Mouse (Mus musculus): ENCODE data around the gene Timeless. TPM values are rescaled to one million over a fixed set of nuclear protein-coding genes. Genes with fewer than 3 reads are reported as not detected.

The Timeless gene
- polyA plus RNA-seq, 1 experiment from 2014 or later: 71.2 TPM

DNA sequence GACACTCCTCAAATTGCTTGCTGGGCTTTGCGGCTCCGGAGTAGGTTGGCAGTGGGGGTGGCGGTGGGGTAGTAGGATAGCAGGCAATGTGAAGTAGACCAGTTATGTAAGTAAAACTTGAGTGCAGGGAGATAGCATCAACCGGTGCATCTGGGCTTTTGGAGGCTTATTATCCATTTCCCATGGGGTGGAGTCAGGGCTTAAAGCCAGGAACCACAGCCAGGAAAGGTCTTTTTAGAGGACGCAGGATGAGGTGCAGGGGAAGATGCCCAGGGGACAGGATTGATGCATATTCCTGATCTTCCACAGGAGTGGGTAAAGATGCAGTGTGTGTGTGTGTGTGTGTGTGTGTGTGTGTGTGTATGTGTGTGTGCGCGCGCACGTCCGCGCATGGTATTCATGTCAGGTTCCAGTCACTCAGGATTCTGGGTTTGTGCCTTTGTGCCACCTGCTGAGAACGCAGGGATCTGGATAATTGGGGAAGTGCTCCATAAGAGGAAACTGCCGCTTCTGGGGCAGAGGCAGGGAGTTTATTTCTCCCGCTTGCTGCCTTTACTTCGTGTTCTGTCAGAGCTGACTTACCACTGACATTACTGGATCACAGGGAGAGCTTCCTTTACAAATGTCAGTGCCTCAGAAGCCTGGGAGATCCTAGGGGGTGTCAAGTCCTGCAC is 6.1 kb downstream of the Timeless start:
- H3K36me3 ChIP-seq (ENCODE audit: control insufficient read depth, insufficient read depth, low read length): peaks cover 19% of the 10 kb centered on the region; the same call in 1 of the 2 replicates
- no peak overlapping the region; the same call in 1 of the 2 replicates for H3K9ac ChIP-seq (ENCODE audit: low read depth, low read length)
- peaks cover 20% of the 10 kb centered on the region for H3K4me1 ChIP-seq (replicated peaks; ENCODE audit: control insufficient read depth, insufficient read depth, low read length)
- DNase-seq (ENCODE audit: low spot score) (no peak), ATAC-seq (replicated peaks; ENCODE audit: low FRiP score) (no peak)
- 78% methylated on average over 15 of the region's 15 CpGs for WGBS
- H3K27ac ChIP-seq (ENCODE audit: low read depth, low read length): no peak overlapping the region; the same call in 1 of the 2 replicates
- no peaks in the 10 kb centered on the region for H3K27me3 ChIP-seq (replicated peaks; ENCODE audit: control insufficient read depth, insufficient read depth, low read length)
- no peak overlapping the region for H3K4me3 ChIP-seq (ENCODE audit: low read depth, low read length)
- no peaks in the 10 kb centered on the region for H3K9me3 ChIP-seq (ENCODE audit: control insufficient read depth, low read length)
- H3K4me2 ChIP-seq: no peak overlapping the region

DNA sequence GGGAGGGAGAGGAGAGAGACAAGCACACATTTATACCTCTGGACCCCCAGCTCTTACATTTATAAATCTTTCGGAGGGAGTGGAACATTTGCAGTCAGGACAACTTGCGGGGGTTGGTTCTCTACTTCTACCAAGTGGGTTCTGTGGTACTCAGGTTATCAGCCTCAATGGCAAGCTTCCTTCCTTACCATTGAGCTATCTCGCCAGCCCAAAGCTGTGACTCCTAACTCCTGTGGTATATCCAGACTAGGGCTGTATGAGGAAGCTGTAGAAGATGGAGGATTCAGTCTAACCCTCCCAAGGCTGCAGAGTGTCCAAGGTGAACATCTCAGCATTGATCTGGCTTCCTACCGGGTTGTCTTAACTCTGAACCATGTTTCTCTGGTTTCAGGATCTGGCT is 7.3 kb downstream of the Timeless start:
- no peak for DNase-seq (ENCODE audit: low spot score)
- Histone ChIP-seq H3K4me3 (ENCODE audit: low read depth, low read length) (no peak overlapping the region), H3K9me3 (ENCODE audit: control insufficient read depth, low read length) (no peaks in the 10 kb centered on the region), H3K4me1 (replicated peaks; ENCODE audit: control insufficient read depth, insufficient read depth, low read length) (peaks cover 16% of the 10 kb centered on the region), H3K9ac (ENCODE audit: low read depth, low read length) (no peak overlapping the region), H3K27ac (ENCODE audit: low read depth, low read length) (no peak overlapping the region), H3K36me3 (ENCODE audit: control insufficient read depth, insufficient read depth, low read length) (peaks cover 24% of the 10 kb centered on the region), H3K27me3 (replicated peaks; ENCODE audit: control insufficient read depth, insufficient read depth, low read length) (no peaks in the 10 kb centered on the region), H3K4me2 (no peak overlapping the region)
- 82% methylated on average over 4 of the region's 4 CpGs for WGBS
- no peak for ATAC-seq (replicated peaks; ENCODE audit: low FRiP score)

DNA sequence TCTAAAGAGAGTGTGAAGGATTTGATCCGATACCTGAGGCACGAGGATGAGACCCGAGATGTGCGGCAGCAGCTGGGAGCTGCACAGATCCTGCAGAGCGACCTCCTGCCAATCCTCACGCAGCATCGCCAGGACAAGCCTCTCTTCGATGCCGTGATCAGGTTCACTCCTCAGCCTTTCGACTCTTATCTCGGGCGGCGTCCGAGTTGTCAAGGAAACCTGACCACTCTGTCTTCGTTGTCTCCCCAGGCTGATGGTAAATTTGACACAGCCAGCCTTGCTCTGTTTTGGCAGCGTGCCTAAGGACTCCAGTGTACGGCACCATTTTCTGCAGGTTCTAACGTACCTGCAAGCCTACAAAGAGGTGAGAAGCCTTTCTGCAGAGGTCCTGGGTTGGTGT is 8.3 kb downstream of the Timeless start:
- Histone ChIP-seq H3K27ac (ENCODE audit: low read depth, low read length) (no peak overlapping the region), H3K9ac (ENCODE audit: low read depth, low read length) (no peak overlapping the region), H3K4me3 (ENCODE audit: low read depth, low read length) (no peak overlapping the region), H3K36me3 (ENCODE audit: control insufficient read depth, insufficient read depth, low read length) (peaks cover 26% of the 10 kb centered on the region), H3K9me3 (ENCODE audit: control insufficient read depth, low read length) (no peaks in the 10 kb centered on the region), H3K4me2 (no peak overlapping the region), H3K27me3 (replicated peaks; ENCODE audit: control insufficient read depth, insufficient read depth, low read length) (no peaks in the 10 kb centered on the region), H3K4me1 (replicated peaks; ENCODE audit: control insufficient read depth, insufficient read depth, low read length) (peaks cover 15% of the 10 kb centered on the region)
- ATAC-seq (replicated peaks; ENCODE audit: low FRiP score) (no peak), DNase-seq (ENCODE audit: low spot score) (no peak)
- WGBS: 61% methylated on average over 18 of the region's 18 CpGs

DNA sequence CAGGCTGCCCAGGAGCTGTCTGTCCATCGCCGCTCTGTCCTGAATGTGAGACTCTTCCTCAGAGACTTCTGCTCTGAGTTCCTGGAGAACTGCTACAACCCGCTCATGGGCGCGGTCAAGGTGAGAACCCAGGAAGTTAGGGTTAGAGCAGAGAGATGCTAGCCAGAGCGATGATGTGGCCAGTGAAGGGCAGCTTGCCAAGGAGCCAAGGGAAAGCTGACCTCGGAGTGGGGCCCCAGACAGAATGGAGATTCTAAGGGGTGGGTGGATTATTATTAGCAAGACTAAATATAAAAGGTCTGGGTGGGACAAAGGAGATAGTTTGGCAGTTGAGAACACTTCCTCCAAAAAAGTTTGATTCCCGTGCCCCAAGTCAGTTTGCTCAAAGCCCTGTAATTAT is 11.4 kb downstream of the Timeless start:
- no peak for ATAC-seq (replicated peaks; ENCODE audit: low FRiP score)
- Histone ChIP-seq H3K27ac (ENCODE audit: low read depth, low read length) (no peak overlapping the region), H3K4me2 (no peak overlapping the region), H3K27me3 (replicated peaks; ENCODE audit: control insufficient read depth, insufficient read depth, low read length) (no peaks in the 10 kb centered on the region), H3K36me3 (ENCODE audit: control insufficient read depth, insufficient read depth, low read length) (peaks cover 43% of the 10 kb centered on the region), H3K4me1 (replicated peaks; ENCODE audit: control insufficient read depth, insufficient read depth, low read length) (peaks cover 9% of the 10 kb centered on the region), H3K9me3 (ENCODE audit: control insufficient read depth, low read length) (no peaks in the 10 kb centered on the region), H3K9ac (ENCODE audit: low read depth, low read length) (no peak overlapping the region), H3K4me3 (ENCODE audit: low read depth, low read length) (no peak overlapping the region)
- no peak for DNase-seq (ENCODE audit: low spot score)
- WGBS: 95% methylated on average over 8 of the region's 8 CpGs

DNA sequence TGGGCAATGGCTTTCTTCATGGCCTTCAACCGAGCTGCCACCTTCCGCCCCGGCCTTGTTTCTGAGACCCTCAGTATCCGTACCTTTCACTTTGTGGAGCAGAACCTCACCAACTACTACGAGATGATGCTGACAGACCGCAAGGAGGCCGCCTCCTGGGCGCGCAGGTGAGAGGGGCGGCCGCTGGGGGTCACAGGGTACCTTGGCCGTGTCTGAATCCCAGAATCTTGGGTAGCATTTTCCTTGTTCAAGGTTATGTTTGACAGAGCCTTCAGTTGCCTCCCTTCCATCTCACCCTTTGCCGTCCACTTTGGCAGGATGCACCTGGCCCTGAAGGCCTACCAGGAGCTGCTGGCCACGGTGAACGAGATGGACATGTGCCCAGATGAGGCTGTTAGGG is 12.3 kb downstream of the Timeless start:
- DNase-seq (ENCODE audit: low spot score): no peak
- ATAC-seq (replicated peaks; ENCODE audit: low FRiP score): no peak
- Histone ChIP-seq H3K4me1 (replicated peaks; ENCODE audit: control insufficient read depth, insufficient read depth, low read length) (peaks cover 9% of the 10 kb centered on the region), H3K36me3 (ENCODE audit: control insufficient read depth, insufficient read depth, low read length) (peaks cover 47% of the 10 kb centered on the region), H3K9ac (ENCODE audit: low read depth, low read length) (no peak overlapping the region), H3K27ac (ENCODE audit: low read depth, low read length) (no peak overlapping the region), H3K4me2 (no peak overlapping the region), H3K9me3 (ENCODE audit: control insufficient read depth, low read length) (no peaks in the 10 kb centered on the region), H3K4me3 (ENCODE audit: low read depth, low read length) (no peak overlapping the region), H3K27me3 (replicated peaks; ENCODE audit: control insufficient read depth, insufficient read depth, low read length) (no peaks in the 10 kb centered on the region)
- 94% methylated on average over 15 of the region's 15 CpGs for WGBS

GRCm38 (mm10) chr10:128247020-128247732 is 15.3 kb downstream of the Timeless start:
- no peak overlapping the region for H3K9ac ChIP-seq (ENCODE audit: low read depth, low read length)
- H3K27ac ChIP-seq (ENCODE audit: low read depth, low read length): no peak overlapping the region
- DNase-seq (ENCODE audit: low spot score) (no peak), ATAC-seq (replicated peaks; ENCODE audit: low FRiP score) (no peak)
- H3K4me2 ChIP-seq: no peak overlapping the region
- no peaks in the 10 kb centered on the region for H3K4me1 ChIP-seq (replicated peaks; ENCODE audit: control insufficient read depth, insufficient read depth, low read length)
- no peaks in the 10 kb centered on the region for H3K27me3 ChIP-seq (replicated peaks; ENCODE audit: control insufficient read depth, insufficient read depth, low read length)
- WGBS: 84% methylated on average over 17 of the region's 17 CpGs
- no peaks in the 10 kb centered on the region for H3K9me3 ChIP-seq (ENCODE audit: control insufficient read depth, low read length)
- peaks cover 54% of the 10 kb centered on the region for H3K36me3 ChIP-seq (ENCODE audit: control insufficient read depth, insufficient read depth, low read length)
- no peak overlapping the region for H3K4me3 ChIP-seq (ENCODE audit: low read depth, low read length)

- Histone ChIP-seq H3K4me2 (no peak overlapping the region), H3K4me3 (ENCODE audit: low read depth, low read length) (no peak overlapping the region), H3K9me3 (ENCODE audit: control insufficient read depth, low read length) (no peaks in the 10 kb centered on the region), H3K36me3 (ENCODE audit: control insufficient read depth, insufficient read depth, low read length) (peaks cover 49% of the 10 kb centered on the region), H3K4me1 (replicated peaks; ENCODE audit: control insufficient read depth, insufficient read depth, low read length) (no peaks in the 10 kb centered on the region), H3K27me3 (replicated peaks; ENCODE audit: control insufficient read depth, insufficient read depth, low read length) (no peaks in the 10 kb centered on the region), H3K9ac (ENCODE audit: low read depth, low read length) (no peak overlapping the region), H3K27ac (ENCODE audit: low read depth, low read length) (no peak overlapping the region)
- ATAC-seq (replicated peaks; ENCODE audit: low FRiP score) (no peak), DNase-seq (ENCODE audit: low spot score) (no peak)
- 89% methylated on average over 13 of the region's 13 CpGs for WGBS
Observed at GRCm38 (mm10) chr10:128250565-128250964, 18.7 kb downstream of the Timeless start.

DNA sequence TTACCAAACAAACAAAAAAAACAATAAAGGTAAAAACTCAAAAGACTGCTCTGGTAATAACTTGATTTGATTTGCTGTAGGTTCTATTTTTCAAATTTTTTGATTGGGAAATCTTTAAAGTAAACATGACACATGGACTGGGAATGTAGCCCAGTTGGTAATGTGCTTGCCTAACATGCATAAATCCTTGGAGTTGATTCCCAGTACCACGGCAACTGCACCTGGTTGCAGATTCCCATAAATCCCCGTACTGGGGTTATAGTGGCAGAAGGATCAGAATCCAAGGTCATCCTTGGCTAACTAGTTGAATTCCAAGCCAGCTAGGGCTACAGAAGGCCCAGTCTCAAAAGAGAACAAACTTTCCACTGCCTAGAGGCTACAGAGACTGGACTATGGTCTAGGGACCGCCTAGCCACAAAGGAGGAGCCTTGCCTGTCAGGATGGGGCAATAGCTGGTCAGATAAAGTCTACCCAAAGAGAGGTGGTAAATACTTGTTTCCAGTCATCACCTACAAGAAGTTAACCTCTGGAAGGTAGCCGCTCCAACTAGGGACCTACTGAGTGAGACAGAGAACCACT is 21.9 kb downstream of the Timeless start, which contains the start of gene Apon:
Apon (plus strand) TSS at position 420 of the 579 bp plus-strand sequence.
- no peaks in the 10 kb centered on the region for H3K27me3 ChIP-seq (replicated peaks; ENCODE audit: control insufficient read depth, insufficient read depth, low read length)
- no peak within 1 kb of the TSS for H3K4me2 ChIP-seq
- no peaks in the 10 kb centered on the region for H3K9me3 ChIP-seq (ENCODE audit: control insufficient read depth, low read length)
- DNase-seq (ENCODE audit: low spot score) (no peak), ATAC-seq (replicated peaks; ENCODE audit: low FRiP score) (no peak)
- peaks cover 31% of the 10 kb centered on the region for H3K36me3 ChIP-seq (ENCODE audit: control insufficient read depth, insufficient read depth, low read length)
- no peak within 1 kb of the TSS for H3K4me3 ChIP-seq (ENCODE audit: low read depth, low read length)
- 0 out of 2 replicates have a peak within 1 kb of the TSS, but pooled peaks have one; percentile 8 for H3K27ac ChIP-seq (ENCODE audit: low read depth, low read length)
- 82% methylated on average over 4 of the region's 4 CpGs for WGBS
- no peaks in the 10 kb centered on the region for H3K4me1 ChIP-seq (replicated peaks; ENCODE audit: control insufficient read depth, insufficient read depth, low read length)
- no peak within 1 kb of the TSS for H3K9ac ChIP-seq (ENCODE audit: low read depth, low read length)

Data from liver, embryonic 11.5 days (tissue).